Mouse (Mus musculus) C2C12 (cell line): ENCODE measurements around the gene Klf6.

Source experiments
- CTCF ChIP-seq: IDR thresholded peaks from one replicate; pipeline ENCODE4 v1.5.1; 2011; ENCODE audit not compliant: control insufficient read depth, insufficient read depth, insufficient read length
- MYOG ChIP-seq: IDR thresholded peaks from one replicate; pipeline ENCODE4 v1.6.1; 2011; ENCODE audit not compliant: control insufficient read depth, insufficient read length; ENCODE audit errors: extremely low read depth

DNA sequence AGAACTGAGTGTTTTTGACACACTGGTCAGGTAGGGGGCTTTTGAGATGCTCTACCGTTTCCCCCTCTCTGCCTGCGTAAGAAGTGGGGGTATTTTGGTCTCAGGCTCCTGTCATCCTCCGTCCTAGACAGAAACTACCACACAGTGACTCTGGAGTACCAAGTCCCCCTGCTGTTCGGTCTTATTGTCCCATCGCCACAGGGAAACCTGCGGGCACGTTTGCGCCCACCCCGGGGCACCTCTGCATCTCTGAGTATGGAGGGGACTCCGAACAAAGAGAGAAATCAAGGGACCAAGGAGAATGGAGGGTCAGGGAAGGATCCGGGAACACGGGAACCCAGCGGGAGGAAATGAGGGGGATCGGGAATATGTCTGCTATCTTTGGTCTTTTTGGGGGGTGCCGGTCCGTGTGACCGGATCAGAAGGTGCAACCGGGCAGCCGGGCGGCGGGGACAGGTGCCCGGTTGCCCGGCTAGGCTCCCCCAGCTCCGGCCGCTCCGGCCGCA, 578 bp upstream of the Klf6 start:
- TF ChIP-seq CTCF = no peak
- no peak for TF ChIP-seq MYOG
